Mouse (Mus musculus) forebrain, embryonic 16.5 days (tissue): ENCODE measurements at regions not wholly inside any gene's neighbourhood (a gene's known extent, or its start where the extent isn't known, plus 50 kb on each side); places are given as distances from the start of the nearest gene placed in this dataset.
A peak's percentile ranks its signal among the peaks of the same experiment; 100 is the strongest.

Experiments used
- ATAC-seq: fragments of 200-750 bp; cut with Nextera tagmentation; 2 replicates; pipeline ENCODE4 v1.8.0; 2017; ENCODE audit warnings: mild to moderate bottlenecking, moderate library complexity
- H3K27ac ChIP-seq: fragments of 300-500 bp; sonication (generic); 2 replicates; pipeline ENCODE4 v1.5.1; 2014; ENCODE audit warnings: low read length, control low read depth
- H3K27me3 ChIP-seq: fragments of 300-500 bp; sonication (generic); replicated peaks from 2 replicates; pipeline ENCODE4 v1.6.1; 2014; ENCODE audit warnings: low read length; ENCODE audit not compliant: control insufficient read depth, insufficient read depth
- H3K36me3 ChIP-seq: fragments of 300-500 bp; sonication (generic); 2 replicates; pipeline ENCODE4 v1.6.1; 2014; ENCODE audit not compliant: control insufficient read depth, insufficient read depth
- H3K4me1 ChIP-seq: fragments of 300-500 bp; sonication (generic); replicated peaks from 2 replicates; pipeline ENCODE4 v1.6.1; 2014; ENCODE audit warnings: low read length; ENCODE audit not compliant: control insufficient read depth, insufficient read depth
- H3K4me2 ChIP-seq: fragments of 300-500 bp; sonication (generic); 2 replicates; pipeline ENCODE4 v1.6.1; 2014; ENCODE audit warnings: mild to moderate bottlenecking, low read length, control low read depth
- H3K4me3 ChIP-seq: fragments of 300-500 bp; sonication (generic); replicated peaks from 2 replicates; pipeline ENCODE4 v1.5.1; 2014; ENCODE audit warnings: mild to moderate bottlenecking, low read length, control low read depth
- H3K9ac ChIP-seq: fragments of 300-500 bp; sonication (generic); replicated peaks from 2 replicates; pipeline ENCODE4 v1.6.1; 2014; ENCODE audit warnings: low read depth, low read length, control low read depth
- H3K9me3 ChIP-seq: fragments of 300-500 bp; sonication (generic); 2 replicates; pipeline ENCODE4 v1.6.1; 2016; ENCODE audit warnings: low read length; ENCODE audit not compliant: control insufficient read depth
- WGBS: fragments of 180-500 bp; shearing (Covaris S2); extraction: QIAGEN DNeasy Blood & Tissue Kit; methylation state at CpG from one replicate; pipeline ENCODE4 v1.1.7; 2014; 5-methylcytosine and 5-hydroxymethylcytosine counted together

DNA sequence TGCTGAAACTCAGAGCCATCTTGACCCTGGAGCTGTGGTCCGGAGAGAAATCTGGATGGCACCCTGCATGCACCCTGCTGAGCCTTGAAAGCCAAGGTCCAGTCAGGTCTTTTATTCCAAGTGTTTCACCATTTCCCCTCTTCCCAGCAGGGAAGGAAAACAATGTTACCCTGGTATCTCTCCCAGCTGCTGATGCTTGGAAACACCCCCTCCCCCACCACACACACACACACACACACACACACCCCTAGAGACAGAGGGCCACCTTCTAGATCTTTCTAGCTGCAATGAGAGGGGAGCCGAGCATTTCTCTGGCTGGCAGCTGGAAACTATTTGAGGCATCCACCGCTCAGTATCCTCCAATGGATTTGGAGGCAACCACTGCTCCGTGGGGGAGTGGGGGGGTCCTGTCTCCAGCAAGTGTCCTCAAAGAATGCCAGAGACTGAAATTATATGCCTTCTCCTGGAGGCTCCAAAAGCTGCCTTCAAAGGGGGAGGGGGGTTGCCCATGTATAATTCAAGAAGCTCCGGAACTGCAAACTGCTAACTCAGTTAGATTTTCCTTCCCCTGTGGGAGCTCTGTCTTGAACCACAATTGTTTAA lies 87.2 kb upstream of the Med13l start:
- no peak overlapping the region for H3K4me2 ChIP-seq
- H3K36me3 ChIP-seq = no peaks in the 10 kb centered on the region
- no peak overlapping the region for H3K9ac ChIP-seq
- 47% methylated on average over 5 of the region's 5 CpGs for WGBS
- H3K27ac ChIP-seq = no peak overlapping the region
- H3K27me3 ChIP-seq = no peaks in the 10 kb centered on the region
- no peak for ATAC-seq
- no peak overlapping the region for H3K4me3 ChIP-seq
- no peaks in the 10 kb centered on the region for H3K9me3 ChIP-seq
- peaks cover 5% of the 10 kb centered on the region for H3K4me1 ChIP-seq

DNA sequence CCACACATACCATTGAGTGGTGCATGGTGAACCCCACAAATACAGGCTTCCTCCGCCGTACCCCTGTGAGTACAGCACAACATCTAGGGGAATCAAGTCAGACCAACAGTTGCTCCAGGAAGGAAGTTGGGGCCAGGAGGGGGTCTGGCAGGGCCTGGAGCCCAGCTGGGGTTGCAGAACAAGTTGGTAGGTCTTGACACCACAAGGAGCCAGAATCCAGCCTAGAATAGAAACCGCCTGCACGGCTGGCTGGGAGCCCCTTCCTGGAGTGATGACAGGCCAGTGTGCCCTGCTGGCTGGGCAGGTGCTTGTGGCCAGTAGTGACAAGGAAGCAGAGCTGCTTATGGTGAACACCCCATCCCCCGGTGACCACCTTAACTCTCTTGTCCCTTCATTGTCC lies 83.9 kb upstream of the Med13l start:
- ATAC-seq = no peak
- Histone ChIP-seq H3K9ac (no peak overlapping the region), H3K4me1 (peaks cover 8% of the 10 kb centered on the region), H3K4me2 (no peak overlapping the region), H3K36me3 (no peaks in the 10 kb centered on the region), H3K9me3 (no peaks in the 10 kb centered on the region), H3K4me3 (no peak overlapping the region), H3K27ac (no peak overlapping the region), H3K27me3 (no peaks in the 10 kb centered on the region)
- 84% methylated on average over 5 of the region's 5 CpGs for WGBS

DNA sequence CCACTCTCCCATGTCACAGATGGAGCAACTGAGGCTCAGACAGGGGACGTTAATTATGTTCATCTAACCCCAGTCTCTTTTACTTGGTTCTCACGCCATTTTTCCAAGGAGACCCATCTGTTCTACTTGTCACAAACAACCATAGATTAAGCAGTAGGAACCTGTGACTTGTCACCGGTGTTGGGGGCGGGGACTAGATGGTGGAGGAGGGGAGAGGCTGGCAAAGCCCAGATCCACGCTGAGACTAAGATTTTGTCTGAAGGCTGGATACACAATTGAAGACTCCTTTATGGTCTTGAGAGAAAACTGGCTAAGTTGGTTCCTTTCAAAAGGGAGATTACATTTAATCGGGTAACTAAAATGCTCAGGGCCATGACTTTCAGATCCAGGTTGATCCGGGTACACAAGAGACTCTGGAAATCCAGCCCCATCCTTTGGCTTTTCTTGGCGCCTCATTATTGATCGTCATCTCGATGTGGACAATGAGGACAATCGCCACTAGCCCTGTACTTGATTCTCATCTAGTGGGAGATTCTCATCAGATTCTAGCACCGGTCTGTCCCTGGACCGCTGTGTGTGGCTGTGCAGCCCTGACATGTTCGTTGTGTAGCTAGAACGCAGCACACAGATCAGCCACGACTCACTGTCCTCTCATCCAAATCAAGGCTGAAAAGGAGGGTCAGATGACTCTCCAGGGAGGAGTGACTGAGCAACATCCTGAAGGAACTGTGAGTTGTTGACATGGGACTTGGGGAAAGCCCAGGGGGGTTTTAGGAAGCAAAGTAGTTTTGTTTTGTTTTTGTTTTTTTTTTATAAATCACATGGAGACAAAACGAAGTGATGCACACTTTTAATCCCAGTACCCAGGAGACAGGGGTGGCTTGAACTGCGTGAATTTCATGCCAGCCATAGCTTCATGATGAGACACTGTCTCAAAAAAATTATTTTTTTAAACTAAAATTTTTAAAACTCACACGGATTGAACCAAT lies 83.1 kb upstream of the Med13l start:
- Histone ChIP-seq H3K4me3 (peak overlapping the region; percentile 33), H3K27me3 (no peaks in the 10 kb centered on the region), H3K4me1 (peaks cover 8% of the 10 kb centered on the region), H3K9me3 (no peaks in the 10 kb centered on the region), H3K27ac (no peak overlapping the region), H3K4me2 (peak overlapping the region; percentile 67), H3K36me3 (no peaks in the 10 kb centered on the region), H3K9ac (peak overlapping the region; percentile 26; the same call in 1 of the 2 replicates)
- WGBS = 58% methylated on average over 19 of the region's 19 CpGs
- no peak for ATAC-seq

DNA sequence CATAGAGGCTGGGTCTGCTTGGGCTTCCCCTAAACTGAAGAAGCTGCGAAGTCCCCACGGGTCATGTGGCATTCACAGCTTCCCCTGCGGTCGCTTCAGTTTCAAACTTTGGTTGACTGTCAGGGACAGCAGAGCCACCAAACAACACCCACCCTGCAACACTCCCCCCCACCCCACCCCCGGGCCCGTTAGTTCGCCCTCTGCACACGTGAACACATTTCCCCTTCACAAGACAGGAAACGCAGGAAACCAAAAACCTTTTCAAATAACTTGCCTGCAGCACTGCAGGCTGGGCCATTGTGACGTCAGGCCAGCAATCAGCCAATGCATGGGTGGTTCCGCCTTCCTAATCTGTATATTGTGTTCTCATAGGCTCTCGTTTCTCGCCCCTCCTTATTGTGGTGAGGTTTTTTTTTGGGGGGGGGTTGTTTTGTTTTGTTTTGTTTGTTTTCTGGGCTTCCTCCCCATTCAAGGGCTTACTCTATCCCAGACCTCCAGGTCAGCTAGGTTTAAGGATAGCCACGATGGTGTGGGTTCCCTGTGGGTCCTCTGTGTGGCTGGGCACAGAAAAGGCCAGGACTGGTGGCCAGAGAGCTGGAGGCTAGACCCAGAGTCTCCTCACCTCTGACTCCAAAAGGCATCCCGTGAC lies 82.2 kb upstream of the Med13l start:
- no peaks in the 10 kb centered on the region for H3K9me3 ChIP-seq
- H3K4me2 ChIP-seq = peak overlapping the region; percentile 67
- H3K4me3 ChIP-seq = peak overlapping the region; percentile 33
- no peaks in the 10 kb centered on the region for H3K27me3 ChIP-seq
- peak; percentile 92 for ATAC-seq
- H3K36me3 ChIP-seq = no peaks in the 10 kb centered on the region
- H3K27ac ChIP-seq = no peak overlapping the region
- peak overlapping the region; percentile 26; the same call in 1 of the 2 replicates for H3K9ac ChIP-seq
- peaks cover 8% of the 10 kb centered on the region for H3K4me1 ChIP-seq
- 2% methylated on average over 15 of the region's 15 CpGs for WGBS

DNA sequence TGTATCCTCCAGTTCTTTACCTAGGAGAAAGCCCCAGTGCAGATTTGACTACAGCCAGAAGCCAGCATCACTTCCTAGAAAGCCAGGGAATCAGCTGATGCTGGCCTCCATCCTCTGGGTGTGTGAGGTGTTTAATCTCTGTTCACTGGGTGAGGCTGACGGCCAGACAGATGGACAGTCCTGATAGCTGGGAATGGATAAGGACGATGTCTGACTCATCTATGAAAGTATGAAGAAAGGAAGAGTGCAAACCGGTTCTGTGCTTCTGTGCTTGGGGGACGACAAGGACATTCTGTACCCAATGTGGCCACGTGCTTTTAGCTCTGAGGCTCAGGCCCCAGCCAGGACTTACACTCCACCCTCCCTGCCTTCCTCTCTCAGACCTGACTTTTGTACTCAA lies 80.5 kb upstream of the Med13l start:
- Histone ChIP-seq H3K4me2 (no peak overlapping the region), H3K4me1 (peaks cover 8% of the 10 kb centered on the region), H3K4me3 (no peak overlapping the region), H3K27me3 (no peaks in the 10 kb centered on the region), H3K9ac (no peak overlapping the region), H3K9me3 (no peaks in the 10 kb centered on the region), H3K36me3 (no peaks in the 10 kb centered on the region), H3K27ac (no peak overlapping the region)
- WGBS = 83% methylated on average over 5 of the region's 5 CpGs
- ATAC-seq = no peak

DNA sequence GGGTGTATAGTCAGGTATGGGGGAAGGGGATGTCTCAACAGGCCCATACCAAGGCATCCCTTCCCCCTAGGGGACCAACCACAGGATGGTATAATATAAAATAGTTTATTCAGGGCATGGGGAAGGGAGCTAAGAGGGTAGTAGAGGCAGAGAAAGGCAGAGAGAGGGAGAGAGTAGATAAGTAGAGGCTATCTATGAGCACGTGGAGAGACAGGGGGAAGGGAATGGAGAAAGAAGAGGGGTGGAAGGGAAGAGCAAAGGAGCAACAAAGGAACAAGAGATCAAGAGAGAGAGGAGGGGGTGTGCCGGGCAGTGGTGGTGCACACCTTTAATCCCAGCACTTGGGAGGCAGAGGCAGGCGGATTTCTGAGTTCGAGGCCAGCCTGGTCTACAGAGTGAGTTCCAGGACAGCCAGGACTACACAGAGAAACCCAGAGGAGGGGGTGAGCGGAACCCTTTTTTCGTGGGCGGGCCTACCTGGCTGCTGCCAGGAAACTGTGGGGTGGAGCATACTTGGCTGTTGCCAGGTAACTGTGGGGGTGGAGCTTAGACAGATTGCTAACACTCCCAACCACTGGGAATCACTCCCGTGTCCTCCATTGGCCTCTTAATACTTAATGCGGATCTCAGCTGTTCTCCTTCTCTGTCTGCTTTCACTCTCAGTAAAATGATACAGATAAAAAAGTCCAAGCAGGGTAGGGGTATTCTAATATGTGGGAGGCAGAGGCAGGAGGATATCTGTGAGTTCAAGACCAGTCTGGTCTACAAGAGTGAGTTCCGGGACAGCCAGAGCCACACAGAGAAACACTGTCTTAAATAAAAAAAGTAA lies 79.3 kb upstream of the Med13l start:
- H3K9ac ChIP-seq = no peak overlapping the region
- WGBS = 70% methylated on average over 8 of the region's 10 CpGs
- H3K4me2 ChIP-seq = no peak overlapping the region
- H3K36me3 ChIP-seq = no peaks in the 10 kb centered on the region
- H3K27me3 ChIP-seq = no peaks in the 10 kb centered on the region
- ATAC-seq = no peak
- no peak overlapping the region for H3K4me3 ChIP-seq
- H3K9me3 ChIP-seq = no peaks in the 10 kb centered on the region
- H3K27ac ChIP-seq = no peak overlapping the region
- peaks cover 12% of the 10 kb centered on the region for H3K4me1 ChIP-seq

DNA sequence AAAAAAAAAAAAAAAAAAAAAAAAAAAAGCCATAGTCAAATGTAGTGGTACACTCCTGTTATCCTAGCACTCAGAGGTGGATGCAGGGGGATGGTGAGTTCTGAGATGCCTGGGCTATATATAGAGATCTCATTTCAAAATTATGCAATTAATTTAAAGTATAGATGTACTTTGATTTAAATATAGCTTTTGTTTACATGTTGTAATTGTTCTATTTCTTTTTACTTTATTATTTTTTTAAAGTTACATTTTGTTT lies 78.8 kb upstream of the Med13l start:
- Histone ChIP-seq H3K27ac (no peak overlapping the region), H3K36me3 (no peaks in the 10 kb centered on the region), H3K4me2 (no peak overlapping the region), H3K4me3 (no peak overlapping the region), H3K9ac (no peak overlapping the region), H3K4me1 (peaks cover 12% of the 10 kb centered on the region), H3K9me3 (no peaks in the 10 kb centered on the region), H3K27me3 (no peaks in the 10 kb centered on the region)
- ATAC-seq = no peak

DNA sequence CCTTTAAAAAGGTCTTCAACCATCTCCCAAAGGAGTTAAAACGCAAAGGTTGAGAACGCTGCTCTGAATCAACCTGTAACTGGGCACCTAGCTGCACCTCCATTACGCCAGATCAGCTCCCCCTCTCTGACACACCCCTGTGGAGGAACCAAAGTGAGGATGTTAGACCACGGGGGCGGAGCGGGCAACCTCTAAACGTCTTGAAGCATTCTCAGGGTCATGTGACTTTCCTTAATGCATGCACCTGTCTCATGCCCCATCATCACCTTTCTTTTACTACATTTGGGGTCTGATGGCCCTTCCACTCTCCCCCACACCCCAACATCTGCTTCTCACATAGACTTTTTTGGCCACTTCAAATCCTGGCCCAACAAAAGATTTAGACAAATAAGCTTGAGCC lies 77.9 kb upstream of the Med13l start:
- H3K4me3 ChIP-seq = no peak overlapping the region
- no peak for ATAC-seq
- H3K4me1 ChIP-seq = peaks cover 12% of the 10 kb centered on the region
- H3K4me2 ChIP-seq = no peak overlapping the region
- H3K27me3 ChIP-seq = no peaks in the 10 kb centered on the region
- H3K27ac ChIP-seq = no peak overlapping the region
- H3K9me3 ChIP-seq = no peaks in the 10 kb centered on the region
- H3K9ac ChIP-seq = no peak overlapping the region
- WGBS = 52% methylated on average over 7 of the region's 7 CpGs
- H3K36me3 ChIP-seq = no peaks in the 10 kb centered on the region

DNA sequence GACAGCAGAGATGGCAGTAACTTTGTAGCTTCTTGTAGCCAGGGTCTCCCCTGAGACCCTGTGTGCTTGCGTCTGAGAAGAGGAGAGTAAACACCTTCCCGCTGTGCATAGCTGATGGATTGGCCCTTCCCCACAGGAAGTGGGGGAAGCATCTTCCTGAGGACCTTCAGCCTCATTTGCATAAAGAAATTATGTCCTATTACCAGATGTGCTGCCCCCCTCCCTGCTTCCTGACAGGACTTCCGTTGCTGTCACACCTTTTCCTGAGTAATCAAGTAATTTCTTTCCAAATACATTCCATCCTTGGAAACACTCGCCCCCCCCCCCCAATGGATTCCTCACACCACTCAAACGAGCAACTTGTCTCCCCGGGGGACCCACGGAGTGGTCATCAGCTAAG lies 77.5 kb upstream of the Med13l start:
- WGBS = 8% methylated on average over 7 of the region's 7 CpGs
- Histone ChIP-seq H3K27me3 (no peaks in the 10 kb centered on the region), H3K9me3 (no peaks in the 10 kb centered on the region), H3K4me3 (no peak overlapping the region), H3K4me2 (no peak overlapping the region), H3K4me1 (peaks cover 10% of the 10 kb centered on the region), H3K36me3 (no peaks in the 10 kb centered on the region), H3K9ac (no peak overlapping the region), H3K27ac (no peak overlapping the region)
- ATAC-seq = no peak
